Mouse (Mus musculus): Measurements from ENCODE around the gene Cdh13.
A peak's percentile ranks its signal among the peaks of the same experiment; 100 is the strongest.
"Not testable (repeated sequence)": the region's sequence is repeated elsewhere in the genome, so short reads cannot be mapped to it uniquely, and the experiment has no call there.

Gene Cdh13

GRCm38 (mm10) chr8:119295477-119295876 is 1011.9 kb downstream of the Cdh13 start:
- peak; percentile 11 for DNase-seq

- peak; percentile 53 for DNase-seq
Observed at GRCm38 (mm10) chr8:119297752-119298151, 1014.2 kb downstream of the Cdh13 start.

- no peak for DNase-seq
Observed at GRCm38 (mm10) chr8:119300335-119300734, 1016.8 kb downstream of the Cdh13 start.

GRCm38 (mm10) chr8:119304196-119304595 is 1020.7 kb downstream of the Cdh13 start:
- DNase-seq: no peak

- DNase-seq: peak; percentile 26
Observed at GRCm38 (mm10) chr8:119311412-119311811, 1027.9 kb downstream of the Cdh13 start.

- no peak for DNase-seq
Observed at GRCm38 (mm10) chr8:119323215-119323614, 1039.7 kb downstream of the Cdh13 start.

GRCm38 (mm10) chr8:119339546-119339945 is 1056.0 kb downstream of the Cdh13 start:
- DNase-seq: peak; percentile 60

- no peak for DNase-seq
Observed at GRCm38 (mm10) chr8:119343606-119344005, 1060.1 kb downstream of the Cdh13 start.

- peak; percentile 99 for DNase-seq
Observed at GRCm38 (mm10) chr8:119344190-119344856, 1060.8 kb downstream of the Cdh13 start, which contains the start of gene Hsbp1. Gene Hsbp1 (plus strand): TSS chr8:119344488.

- DNase-seq: no peak
Observed at GRCm38 (mm10) chr8:119345029-119345682, 1061.6 kb downstream of the Cdh13 start.

GRCm38 (mm10) chr8:119345683-119346075 is 1062.1 kb downstream of the Cdh13 start:
- no peak for DNase-seq

- no peak for DNase-seq
Observed at GRCm38 (mm10) chr8:119351647-119352046, 1068.1 kb downstream of the Cdh13 start.

- no peak for DNase-seq
Observed at GRCm38 (mm10) chr8:119352977-119353658, 1069.6 kb downstream of the Cdh13 start.

GRCm38 (mm10) chr8:119353659-119354023 is 1070.1 kb downstream of the Cdh13 start:
- DNase-seq: no peak

- not testable (repeated sequence) for DNase-seq
Observed at GRCm38 (mm10) chr8:119356631-119357030, 1073.1 kb downstream of the Cdh13 start.

GRCm38 (mm10) chr8:119358175-119358574 is 1074.6 kb downstream of the Cdh13 start:
- DNase-seq: no peak

GRCm38 (mm10) chr8:119358836-119359235 is 1075.3 kb downstream of the Cdh13 start:
- peak; percentile 82 for DNase-seq

- DNase-seq: peak; percentile 67
Observed at GRCm38 (mm10) chr8:119360686-119361295, 1077.3 kb downstream of the Cdh13 start.

Data from lung, postnatal 10 days (tissue).